Comparison of ENCODE assay signal across 1 mouse cellular context in the genomic region with DNA sequence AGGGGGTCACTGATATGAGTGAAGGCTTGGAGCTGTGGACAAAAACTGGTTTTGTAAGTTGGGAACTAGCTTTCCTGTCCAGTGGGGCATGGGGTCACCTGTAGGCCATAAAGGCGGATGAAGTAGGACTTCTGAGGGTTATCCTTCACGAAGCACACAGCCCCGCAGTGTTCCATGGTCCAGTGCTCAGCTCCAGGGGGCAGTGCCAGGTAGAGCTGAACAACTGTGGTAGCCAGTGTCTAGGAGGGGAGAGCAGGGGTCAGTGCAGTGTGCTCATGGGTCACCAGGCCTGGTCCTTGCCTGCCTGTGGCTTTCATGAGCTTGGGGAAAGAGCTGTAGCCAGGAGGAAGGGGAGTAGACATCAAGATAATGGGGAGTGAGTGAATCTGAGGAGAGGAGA.
TF ChIP-seq lines count a peak whose summit lies in the region.

No protein-coding gene starts in this region.

TF ChIP-seq in MEL, 35 proteins besides CTCF, POLR2A, EP300 and RAD21 (continued from another document):
- TF ChIP-seq ELF1 (IDR thresholded peaks at IDR 0.05; ENCODE audit: low read depth, low read length), result no peak
- TF ChIP-seq MYC (IDR thresholded peaks at IDR 0.05; ENCODE audit: low read depth, low read length), result peak; percentile 4; the same call in 1 of the 2 replicates
- TF ChIP-seq MAX (IDR thresholded peaks at IDR 0.05; ENCODE audit: low read length), result 0 out of 2 replicates have a peak, but pooled peaks have one; percentile 20
- TF ChIP-seq TCF12 (IDR thresholded peaks at IDR 0.05; ENCODE audit: low read depth, low read length), result no peak
TF ChIP-seq in MEL: peak in this region for 3.
